Comparison of ENCODE assay signal across 10 mouse cellular contexts in the genomic region with DNA sequence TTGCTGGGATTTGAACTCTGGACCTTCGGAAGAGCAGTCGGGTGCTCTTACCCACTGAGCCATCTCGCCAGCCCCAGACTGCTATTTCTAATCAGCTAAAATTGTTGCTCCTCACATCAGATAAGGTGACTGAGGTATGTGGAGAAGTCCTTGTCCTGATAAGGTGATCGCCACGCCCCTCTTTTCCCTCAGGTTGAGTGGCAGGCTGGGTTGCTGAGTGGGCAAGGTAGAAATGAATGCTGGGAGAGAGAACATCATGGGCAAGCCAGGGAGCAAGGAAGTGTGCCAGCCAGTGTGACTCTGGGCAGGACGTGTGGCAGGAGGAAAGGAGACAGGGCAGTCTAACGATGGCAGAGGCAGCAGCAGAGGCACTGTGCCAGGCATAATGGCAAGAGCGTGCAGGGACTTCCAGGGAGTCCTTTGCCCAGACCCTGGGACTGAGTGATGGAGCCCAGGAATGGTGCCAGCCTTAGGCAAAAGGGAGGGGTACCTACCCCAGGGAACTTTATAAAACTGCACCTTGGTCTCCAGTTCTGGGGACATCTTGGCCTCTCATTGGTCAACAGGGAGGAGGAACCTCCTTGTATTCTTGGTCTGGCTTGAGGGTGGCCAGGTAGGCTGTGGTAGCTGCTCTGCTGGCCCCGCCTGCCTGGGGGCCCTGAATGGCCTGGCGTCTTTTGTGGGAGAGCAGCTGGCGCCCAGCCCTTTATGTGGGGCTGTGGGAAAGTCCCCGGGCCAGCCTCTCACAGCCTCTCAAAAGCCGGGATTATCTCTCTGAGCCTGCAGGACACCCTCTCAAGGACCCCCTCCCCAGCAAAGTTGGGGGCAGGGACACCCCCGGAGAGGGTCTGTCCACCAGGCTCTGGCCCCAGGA. TPM values are rescaled to one million over a fixed set of nuclear protein-coding genes. Genes with fewer than 3 reads are reported as not detected.
DNase-seq lines count a peak whose midpoint lies in the region; ATAC-seq and TF ChIP-seq lines count a peak whose summit lies in the region.
"Had no signal": no experiment of that assay in that cellular context is flagged by ENCODE, and none has a peak within 500 bp of the region (broad histone marks: within the 10 kb centered on the region; RNA-seq: fewer than 3 reads in every experiment).

No protein-coding gene starts in this region.

- H3K9ac ChIP-seq in midbrain, postnatal 0 days (replicated peaks; ENCODE audit: low read length, poor library complexity, severe bottlenecking) = no peak overlapping the region
- H3K9ac ChIP-seq: embryonic facial prominence, embryonic 15.5 days; limb, embryonic 13.5 days had no signal

- WGBS in forebrain, embryonic 10.5 days = 42% methylated on average over 14 of the region's 14 CpGs
- WGBS in midbrain, postnatal 0 days = 32% methylated on average over 13 of the region's 14 CpGs

- no peaks in the 10 kb centered on the region for H3K9me3 ChIP-seq in forebrain, embryonic 10.5 days
- H3K9me3 ChIP-seq in midbrain, postnatal 0 days (ENCODE audit: low read length) = no peaks in the 10 kb centered on the region
- H3K9me3 ChIP-seq: embryonic facial prominence, embryonic 15.5 days; limb, embryonic 13.5 days had no signal

- H3K36me3 ChIP-seq in forebrain, embryonic 10.5 days (replicated peaks) = no peaks in the 10 kb centered on the region
- H3K36me3 ChIP-seq in midbrain, postnatal 0 days (ENCODE audit: insufficient read depth, low read length) = no peaks in the 10 kb centered on the region
- H3K36me3 ChIP-seq: embryonic facial prominence, embryonic 15.5 days; limb, embryonic 13.5 days had no signal

- H3K27me3 ChIP-seq in forebrain, embryonic 10.5 days (ENCODE audit: poor library complexity, severe bottlenecking) = peaks cover 53% of the 10 kb centered on the region
- H3K27me3 ChIP-seq in midbrain, postnatal 0 days (ENCODE audit: insufficient read depth, low read length) = no peaks in the 10 kb centered on the region

- H3K4me3 ChIP-seq in forebrain, embryonic 10.5 days = peak overlapping the region; percentile 32
- H3K4me3 ChIP-seq in midbrain, postnatal 0 days (ENCODE audit: low read depth, low read length) = no peak overlapping the region
- H3K4me3 ChIP-seq: embryonic facial prominence, embryonic 15.5 days; limb, embryonic 13.5 days had no signal

- peak overlapping the region; percentile 83 for H3K27ac ChIP-seq in forebrain, embryonic 10.5 days
- 0 out of 2 replicates have a peak overlapping the region, but pooled peaks have one; percentile 44 for H3K27ac ChIP-seq in midbrain, postnatal 0 days (ENCODE audit: low read depth, low read length)
- H3K27ac ChIP-seq: embryonic facial prominence, embryonic 15.5 days; limb, embryonic 13.5 days had no signal

- H3K4me2 ChIP-seq in midbrain, postnatal 0 days (ENCODE audit: low read depth, low read length, poor library complexity, severe bottlenecking) = no peak overlapping the region
- H3K4me2 ChIP-seq: embryonic facial prominence, embryonic 15.5 days; limb, embryonic 13.5 days had no signal

- ATAC-seq in frontal cortex, adult (ENCODE audit: low TSS enrichment) = no peak
- peak; percentile 64 for ATAC-seq in midbrain, postnatal 0 days (ENCODE audit: low FRiP score)

- TF ChIP-seq CTCF in midbrain, postnatal 0 days (IDR thresholded peaks at IDR 0.05) = no peak; the same call in 1 of the 2 replicates

- peak; percentile 69 to 75 for DNase-seq in frontal cortex, postnatal 10 days (ENCODE audit: low spot score in 2 of 2)
- DNase-seq in forebrain, embryonic 10.5 days (ENCODE audit: extremely low spot score, low spot score) = peak; percentile 64
- DNase-seq in layer of hippocampus, postnatal 14 days (ENCODE audit: low spot score in 2 of 2) = peak; percentile 60 to 84
- peak; percentile 91 for DNase-seq in midbrain, postnatal 0 days (ENCODE audit: low spot score)
- no peak for DNase-seq in adrenal gland, adult 8-10 months
- no peak for DNase-seq in kidney, postnatal 36 days
- DNase-seq in adipocyte (ENCODE audit: low spot score) = no peak

- H3K4me1 ChIP-seq in forebrain, embryonic 10.5 days = peaks cover 92% of the 10 kb centered on the region
- peaks cover 11% of the 10 kb centered on the region; the same call in 1 of the 2 replicates for H3K4me1 ChIP-seq in midbrain, postnatal 0 days (ENCODE audit: insufficient read depth, low read length)

RNA-seq across cellular contexts. Expression of a gene that starts 12.4 kb away (rescaled TPM):
- 272 and 295 TPM in 2 replicates for polyA plus RNA-seq in forebrain, embryonic 10.5 days (2016; fragmentation: Nextera tagmentation; extraction: Ambion mirVana)
- 10 to 100 TPM; 36.2 to 37.0 TPM for total RNA-seq in layer of hippocampus, postnatal 14 days (2021)
- total RNA-seq in midbrain, postnatal 0 days (2014; rRNA removed) = 111 and 115 TPM in 2 replicates
- polyA plus RNA-seq in midbrain, postnatal 0 days (2015; fragmentation: Nextera tagmentation; extraction: Ambion mirVana) = 165 and 180 TPM in 2 replicates
- total RNA-seq in adrenal gland, adult 8-10 months (2022) = not detected

RNA-seq across cellular contexts. Expression of a gene that starts 15.6 kb away (rescaled TPM):
- 46.8 and 51.8 TPM in 2 replicates for polyA plus RNA-seq in forebrain, embryonic 10.5 days (2016; fragmentation: Nextera tagmentation; extraction: Ambion mirVana)
- 10 to 100 TPM; 29.8 to 35.0 TPM for total RNA-seq in layer of hippocampus, postnatal 14 days (2021)
- total RNA-seq in midbrain, postnatal 0 days (2014; rRNA removed) = 36.7 and 39.8 TPM in 2 replicates
- polyA plus RNA-seq in midbrain, postnatal 0 days (2015; fragmentation: Nextera tagmentation; extraction: Ambion mirVana) = 27.3 and 28.8 TPM in 2 replicates
- total RNA-seq in adrenal gland, adult 8-10 months (2022) = 10 to 100 TPM; 27.8 to 38.1 (median 34.0) TPM

RNA-seq across cellular contexts. Expression of a gene that starts 19.9 kb away (rescaled TPM):
- polyA plus RNA-seq in forebrain, embryonic 10.5 days (2016; fragmentation: Nextera tagmentation; extraction: Ambion mirVana) = 0.68 and 0.93 TPM in 2 replicates
- 1 to 10 TPM in 1 of 2 experiments, under 1 TPM in 1; 0.81 to 1.1 TPM for total RNA-seq in layer of hippocampus, postnatal 14 days (2021)
- 1.1 and 2.3 TPM in 2 replicates for total RNA-seq in midbrain, postnatal 0 days (2014; rRNA removed)
- not detected in 2 replicates for polyA plus RNA-seq in midbrain, postnatal 0 days (2015; fragmentation: Nextera tagmentation; extraction: Ambion mirVana)
- 10 to 100 TPM in 1 of 4 experiments, 1 to 10 TPM in 3; 6.9 to 14.7 (median 8.7) TPM for total RNA-seq in adrenal gland, adult 8-10 months (2022)

RNA-seq across cellular contexts. Expression of a gene that starts 49.4 kb away (rescaled TPM):
- 36.1 and 36.3 TPM in 2 replicates for polyA plus RNA-seq in forebrain, embryonic 10.5 days (2016; fragmentation: Nextera tagmentation; extraction: Ambion mirVana)
- 10 to 100 TPM; 34.2 to 40.9 TPM for total RNA-seq in layer of hippocampus, postnatal 14 days (2021)
- total RNA-seq in midbrain, postnatal 0 days (2014; rRNA removed) = 34.9 and 36.6 TPM in 2 replicates
- 73.3 and 90.9 TPM in 2 replicates for polyA plus RNA-seq in midbrain, postnatal 0 days (2015; fragmentation: Nextera tagmentation; extraction: Ambion mirVana)
- total RNA-seq in adrenal gland, adult 8-10 months (2022) = 100 to 1,000 TPM in 2 of 4 experiments, 10 to 100 TPM in 2; 21.8 to 161 (median 71.6) TPM

Comparison
In these comparisons a context has a peak if more than half of its experiments do, and no peak if none do; other contexts are left out.
1. DNase-seq: peak in frontal cortex, postnatal 10 days (2 of 2), forebrain, embryonic 10.5 days (single experiment), layer of hippocampus, postnatal 14 days (2 of 2) and midbrain, postnatal 0 days (single experiment); none in adrenal gland, adult 8-10 months (single experiment), kidney, postnatal 36 days (0 of 2) and adipocyte (single experiment).
2. RNA of a gene that starts 12.4 kb away (total RNA-seq): 111 to 115 TPM in midbrain, postnatal 0 days and 36.2 to 37.0 TPM in layer of hippocampus, postnatal 14 days; not detected in adrenal gland, adult 8-10 months; every median in the first group is over 10 times any median in the second.